Mouse (Mus musculus): ENCODE data around the gene Kirrel3. TPM values are rescaled to one million over a fixed set of nuclear protein-coding genes. Genes with fewer than 3 reads are reported as not detected.

Kirrel3 gene
- total and polyA plus RNA-seq, 3 experiments, result 0.98 TPM; not detected in 2

GRCm38 (mm10) chr9:34988683-34989082, 503.0 kb downstream of the Kirrel3 start:
- H3K4me3 ChIP-seq (ENCODE audit: low read depth, low read length), result no peak overlapping the region
- H3K9me3 ChIP-seq (replicated peaks), result no peaks in the 10 kb centered on the region
- ATAC-seq (ENCODE audit: extremely low read depth, insufficient number of reproducible peaks, low FRiP score, poor library complexity, severe bottlenecking) (no peak), DNase-seq (ENCODE audit: low spot score) (no peak)
- peaks cover 12% of the 10 kb centered on the region for H3K27me3 ChIP-seq (ENCODE audit: insufficient read depth, low read length)
- no peaks in the 10 kb centered on the region for H3K4me1 ChIP-seq (ENCODE audit: insufficient read depth, low read depth, low read length)
- no peak for TF ChIP-seq TAL1 (conservative IDR thresholded peaks at IDR 0.05; ENCODE audit: low read depth, low read length)
- TF ChIP-seq CTCF (IDR thresholded peaks at IDR 0.05; ENCODE audit: low read depth, low read length), result no peak
- no peak for TF ChIP-seq GATA2 (IDR thresholded peaks at IDR 0.05; ENCODE audit: borderline replicate concordance, low read depth, low read length)
- no peak for TF ChIP-seq POLR2AphosphoS5 (IDR thresholded peaks at IDR 0.05; ENCODE audit: insufficient replicate concordance, low read depth, low read length)
- TF ChIP-seq GATA1 (IDR thresholded peaks at IDR 0.05; ENCODE audit: borderline replicate concordance, low read length), result no peak
- no peaks in the 10 kb centered on the region for H3K36me3 ChIP-seq (replicated peaks)

- no peaks in the 10 kb centered on the region for H3K4me1 ChIP-seq (ENCODE audit: insufficient read depth, low read depth, low read length)
- no peaks in the 10 kb centered on the region for H3K9me3 ChIP-seq (replicated peaks)
- TF ChIP-seq GATA2 (IDR thresholded peaks at IDR 0.05; ENCODE audit: borderline replicate concordance, low read depth, low read length) (no peak), TAL1 (conservative IDR thresholded peaks at IDR 0.05; ENCODE audit: low read depth, low read length) (no peak), CTCF (IDR thresholded peaks at IDR 0.05; ENCODE audit: low read depth, low read length) (no peak), POLR2AphosphoS5 (IDR thresholded peaks at IDR 0.05; ENCODE audit: insufficient replicate concordance, low read depth, low read length) (no peak), GATA1 (IDR thresholded peaks at IDR 0.05; ENCODE audit: borderline replicate concordance, low read length) (no peak)
- no peak for ATAC-seq (ENCODE audit: extremely low read depth, insufficient number of reproducible peaks, low FRiP score, poor library complexity, severe bottlenecking)
- H3K4me3 ChIP-seq (ENCODE audit: low read depth, low read length), result no peak overlapping the region
- H3K27me3 ChIP-seq (ENCODE audit: insufficient read depth, low read length), result peaks cover 12% of the 10 kb centered on the region; the same call in 1 of the 2 replicates
- H3K36me3 ChIP-seq (replicated peaks), result no peaks in the 10 kb centered on the region
- DNase-seq (ENCODE audit: low spot score), result no peak
These were observed 506.5 kb downstream of the Kirrel3 start for GRCm38 (mm10) chr9:34992201-34992600.

- Histone ChIP-seq H3K4me3 (ENCODE audit: low read depth, low read length) (no peak overlapping the region), H3K27me3 (ENCODE audit: insufficient read depth, low read length) (peaks cover 14% of the 10 kb centered on the region; the same call in 1 of the 2 replicates), H3K9me3 (replicated peaks) (no peaks in the 10 kb centered on the region), H3K4me1 (ENCODE audit: insufficient read depth, low read depth, low read length) (no peaks in the 10 kb centered on the region), H3K36me3 (replicated peaks) (no peaks in the 10 kb centered on the region)
- no peak for TF ChIP-seq GATA1 (IDR thresholded peaks at IDR 0.05; ENCODE audit: borderline replicate concordance, low read length)
- no peak for TF ChIP-seq POLR2AphosphoS5 (IDR thresholded peaks at IDR 0.05; ENCODE audit: insufficient replicate concordance, low read depth, low read length)
- TF ChIP-seq CTCF (IDR thresholded peaks at IDR 0.05; ENCODE audit: low read depth, low read length), result no peak
- TF ChIP-seq TAL1 (conservative IDR thresholded peaks at IDR 0.05; ENCODE audit: low read depth, low read length), result no peak
- no peak for TF ChIP-seq GATA2 (IDR thresholded peaks at IDR 0.05; ENCODE audit: borderline replicate concordance, low read depth, low read length)
- DNase-seq (ENCODE audit: low spot score) (no peak), ATAC-seq (ENCODE audit: extremely low read depth, insufficient number of reproducible peaks, low FRiP score, poor library complexity, severe bottlenecking) (no peak)
These were observed 507.9 kb downstream of the Kirrel3 start for GRCm38 (mm10) chr9:34993467-34994211.

GRCm38 (mm10) chr9:34995078-34995477, 509.4 kb downstream of the Kirrel3 start:
- TF ChIP-seq TAL1 (conservative IDR thresholded peaks at IDR 0.05; ENCODE audit: low read depth, low read length) (no peak), POLR2AphosphoS5 (IDR thresholded peaks at IDR 0.05; ENCODE audit: insufficient replicate concordance, low read depth, low read length) (no peak), GATA2 (IDR thresholded peaks at IDR 0.05; ENCODE audit: borderline replicate concordance, low read depth, low read length) (no peak), CTCF (IDR thresholded peaks at IDR 0.05; ENCODE audit: low read depth, low read length) (no peak), GATA1 (IDR thresholded peaks at IDR 0.05; ENCODE audit: borderline replicate concordance, low read length) (no peak)
- no peaks in the 10 kb centered on the region for H3K36me3 ChIP-seq (replicated peaks)
- no peak overlapping the region for H3K4me3 ChIP-seq (ENCODE audit: low read depth, low read length)
- ATAC-seq (ENCODE audit: extremely low read depth, insufficient number of reproducible peaks, low FRiP score, poor library complexity, severe bottlenecking) (no peak), DNase-seq (ENCODE audit: low spot score) (no peak)
- H3K27me3 ChIP-seq (ENCODE audit: insufficient read depth, low read length), result peaks cover 14% of the 10 kb centered on the region; the same call in 1 of the 2 replicates
- H3K4me1 ChIP-seq (ENCODE audit: insufficient read depth, low read depth, low read length), result no peaks in the 10 kb centered on the region
- no peaks in the 10 kb centered on the region for H3K9me3 ChIP-seq (replicated peaks)

GRCm38 (mm10) chr9:34995660-34996378, 510.1 kb downstream of the Kirrel3 start:
- TF ChIP-seq CTCF (IDR thresholded peaks at IDR 0.05; ENCODE audit: low read depth, low read length) (no peak), TAL1 (conservative IDR thresholded peaks at IDR 0.05; ENCODE audit: low read depth, low read length) (no peak), GATA2 (IDR thresholded peaks at IDR 0.05; ENCODE audit: borderline replicate concordance, low read depth, low read length) (no peak), GATA1 (IDR thresholded peaks at IDR 0.05; ENCODE audit: borderline replicate concordance, low read length) (no peak), POLR2AphosphoS5 (IDR thresholded peaks at IDR 0.05; ENCODE audit: insufficient replicate concordance, low read depth, low read length) (no peak)
- no peaks in the 10 kb centered on the region for H3K9me3 ChIP-seq (replicated peaks)
- no peak overlapping the region for H3K4me3 ChIP-seq (ENCODE audit: low read depth, low read length)
- peaks cover 13% of the 10 kb centered on the region; the same call in 1 of the 2 replicates for H3K27me3 ChIP-seq (ENCODE audit: insufficient read depth, low read length)
- H3K36me3 ChIP-seq (replicated peaks), result no peaks in the 10 kb centered on the region
- ATAC-seq (ENCODE audit: extremely low read depth, insufficient number of reproducible peaks, low FRiP score, poor library complexity, severe bottlenecking), result no peak
- H3K4me1 ChIP-seq (ENCODE audit: insufficient read depth, low read depth, low read length), result no peaks in the 10 kb centered on the region
- DNase-seq (ENCODE audit: low spot score), result no peak
